ENCODE assay signal across 7 mouse cellular contexts in the genomic region with DNA sequence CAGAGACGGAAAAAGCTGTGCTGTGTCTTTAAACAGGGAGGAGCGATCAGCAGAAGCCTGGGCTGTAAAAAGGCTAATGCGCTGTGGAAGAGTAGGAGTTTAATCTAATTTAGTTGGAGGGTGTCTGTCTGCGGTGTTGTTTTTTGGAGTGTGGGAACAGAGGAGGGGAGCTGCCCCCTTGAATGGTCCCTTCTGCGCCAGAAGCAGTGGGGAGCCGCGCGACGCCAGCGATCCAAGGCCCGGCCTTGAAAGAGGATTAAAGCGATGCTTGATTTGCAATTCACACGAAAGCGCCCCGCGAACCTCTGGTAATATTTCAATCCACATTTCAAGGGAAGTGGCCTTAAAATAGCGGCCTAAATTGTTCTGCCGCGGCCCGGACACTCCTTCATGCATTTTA. TPM values are rescaled to one million over a fixed set of nuclear protein-coding genes. Genes with fewer than 3 reads are reported as not detected.
DNase-seq lines count a peak whose midpoint lies in the region; ATAC-seq and TF ChIP-seq lines count a peak whose summit lies in the region.

No protein-coding gene starts in this region.

- no peaks in the 10 kb centered on the region; the same call in 1 of the 2 replicates for H3K27me3 ChIP-seq in embryonic facial prominence, embryonic 15.5 days
- peaks cover 52% of the 10 kb centered on the region for H3K27me3 ChIP-seq in intestine, embryonic 14.5 days (replicated peaks; ENCODE audit: control insufficient read depth, insufficient read depth, low read length)

- peak overlapping the region; percentile 44 for H3K4me3 ChIP-seq in left cerebral cortex, adult 2 months
- H3K4me3 ChIP-seq in embryonic facial prominence, embryonic 15.5 days (replicated peaks), result peak overlapping the region; percentile 44
- peak overlapping the region; percentile 27 for H3K4me3 ChIP-seq in intestine, embryonic 14.5 days (ENCODE audit: low read depth, low read length)
- H3K4me3 ChIP-seq in olfactory bulb, adult 2 months (ENCODE audit: insufficient read depth, low read depth, low read length), result peak overlapping the region; percentile 37

- H3K36me3 ChIP-seq in embryonic facial prominence, embryonic 15.5 days, result no peaks in the 10 kb centered on the region
- no peaks in the 10 kb centered on the region for H3K36me3 ChIP-seq in intestine, embryonic 14.5 days (ENCODE audit: control insufficient read depth, insufficient read depth, low read length)

- TF ChIP-seq CTCF in left cerebral cortex, adult 2 months (IDR thresholded peaks at IDR 0.05), result no peak
- TF ChIP-seq CTCF in olfactory bulb, adult 2 months (IDR thresholded peaks at IDR 0.05; ENCODE audit: insufficient read depth, low read depth, low read length), result no peak

- no peak overlapping the region for H3K27ac ChIP-seq in left cerebral cortex, adult 2 months
- H3K27ac ChIP-seq in embryonic facial prominence, embryonic 15.5 days (replicated peaks), result peak overlapping the region; percentile 71
- no peak overlapping the region for H3K27ac ChIP-seq in intestine, embryonic 14.5 days (ENCODE audit: low read depth)
- no peak overlapping the region for H3K27ac ChIP-seq in olfactory bulb, adult 2 months (ENCODE audit: insufficient read depth, low read depth, low read length)

- intact Hi-C loops in left cerebral cortex, adult 2 months (cut with DNase I), result loop anchor here (5.0 kb wide), 1 partner anchor 70 kb away; no protein-coding TSS in a partner anchor

- ATAC-seq in embryonic facial prominence, embryonic 15.5 days (ENCODE audit: insufficient number of reproducible peaks, low FRiP score, low TSS enrichment, low read depth), result no peak
- no peak for ATAC-seq in intestine, embryonic 14.5 days (replicated peaks; ENCODE audit: low FRiP score, low TSS enrichment, low read depth)
- ATAC-seq in CD4-positive, CD25-positive, alpha-beta regulatory T cell, adult 4 months, result no peak

- H3K9me3 ChIP-seq in embryonic facial prominence, embryonic 15.5 days (replicated peaks), result no peaks in the 10 kb centered on the region
- no peaks in the 10 kb centered on the region for H3K9me3 ChIP-seq in intestine, embryonic 14.5 days (ENCODE audit: control insufficient read depth, low read length)

- H3K9ac ChIP-seq in embryonic facial prominence, embryonic 15.5 days, result peak overlapping the region; percentile 18; the same call in 1 of the 2 replicates
- no peak overlapping the region for H3K9ac ChIP-seq in intestine, embryonic 14.5 days (ENCODE audit: low read length)

- peaks cover 43% of the 10 kb centered on the region for H3K4me1 ChIP-seq in embryonic facial prominence, embryonic 15.5 days
- peaks cover 15% of the 10 kb centered on the region; the same call in 1 of the 2 replicates for H3K4me1 ChIP-seq in intestine, embryonic 14.5 days (replicated peaks; ENCODE audit: control insufficient read depth, insufficient read depth, low read length)
- peaks cover 31% of the 10 kb centered on the region for H3K4me1 ChIP-seq in olfactory bulb, adult 2 months (ENCODE audit: control insufficient read depth, insufficient read depth, low read length)

- peak in 1 of 2 experiments; percentile 24 for DNase-seq in left cerebral cortex, adult 2 months (ENCODE audit: extremely low spot score in 1 of 2, low spot score in 2 of 2)
- DNase-seq in left cerebral cortex, adult 8-10 months (ENCODE audit: low spot score in 2 of 2), result no peak
- no peak for DNase-seq in intestine, embryonic 14.5 days (ENCODE audit: low spot score)
- DNase-seq in spleen, postnatal 10 days (ENCODE audit: low spot score in 2 of 2), result no peak

- no peak for TF ChIP-seq POLR2A in olfactory bulb, adult 2 months (IDR thresholded peaks at IDR 0.05; ENCODE audit: insufficient read depth, low read depth, low read length)

- peak overlapping the region; percentile 92 for H3K4me2 ChIP-seq in embryonic facial prominence, embryonic 15.5 days (replicated peaks)
- H3K4me2 ChIP-seq in intestine, embryonic 14.5 days (ENCODE audit: low read length), result peak overlapping the region; percentile 50

- WGBS in embryonic facial prominence, embryonic 15.5 days, result 2% methylated on average over 20 of the region's 20 CpGs
- WGBS in intestine, embryonic 14.5 days, result 1% methylated on average over 20 of the region's 20 CpGs
- 5% methylated on average over 20 of the region's 20 CpGs for whole genome bisulfite sequencing in olfactory bulb, adult 2 months

RNA-seq across cellular contexts. Expression of a gene that starts 3.8 kb away (rescaled TPM):
- total RNA-seq in left cerebral cortex, adult 2 months (2021), result 1 to 10 TPM; 1.9 to 3.0 TPM
- total RNA-seq in left cerebral cortex, adult 8-10 months (2022), result 1 to 10 TPM; 1.9 to 2.6 (median 1.9) TPM
- 9.0 and 10.4 TPM in 2 replicates for polyA plus RNA-seq in embryonic facial prominence, embryonic 15.5 days (2015; fragmentation: Nextera tagmentation; extraction: Ambion mirVana)
- polyA plus RNA-seq in intestine, embryonic 14.5 days (2014; fragmentation: Nextera tagmentation; extraction: Ambion mirVana), result 2.4 and 3.0 TPM in 2 replicates
- polyA plus RNA-seq in olfactory bulb, adult 2 months (2012; ENCODE audit: insufficient read depth, insufficient read length, low replicate concordance, missing spikeins), result not detected in 2 replicates
- not detected for polyA plus RNA-seq in CD4-positive, CD25-positive, alpha-beta regulatory T cell, adult 4 months (2017; shearing (Covaris generic))
